Mouse (Mus musculus) kidney, postnatal 0 days (tissue): Measurements from ENCODE around the gene Phf21a. TPM values are rescaled to one million over a fixed set of nuclear protein-coding genes. Genes with fewer than 3 reads are reported as not detected.

ENCODE experiments used
- ATAC-seq: fragments of 200-750 bp; cut with Nextera tagmentation; replicated peaks from 2 replicates; pipeline ENCODE4 v1.8.0; 2017; ENCODE audit warnings: low read depth, moderate number of reproducible peaks, moderate TSS enrichment, moderate library complexity; ENCODE audit not compliant: low FRiP score
- DNase-seq: peaks from one replicate; pipeline ENCODE4 v3.0.0-alpha.2; 2016; ENCODE audit warnings: low spot score
- H3K27ac ChIP-seq: fragments of 300-500 bp; sonication (generic); 2 replicates; pipeline ENCODE4 v1.5.1; 2014; ENCODE audit warnings: mild to moderate bottlenecking
- H3K27me3 ChIP-seq: fragments of 300-500 bp; sonication (generic); 2 replicates; pipeline ENCODE4 v1.6.1; 2014; ENCODE audit warnings: low read length, mixed read lengths; ENCODE audit not compliant: insufficient read depth
- H3K36me3 ChIP-seq: fragments of 300-500 bp; sonication (generic); 2 replicates; pipeline ENCODE4 v1.6.1; 2014; ENCODE audit warnings: low read length, mixed read lengths; ENCODE audit not compliant: insufficient read depth
- H3K4me1 ChIP-seq: fragments of 300-500 bp; sonication (generic); replicated peaks from 2 replicates; pipeline ENCODE4 v1.6.1; 2014; ENCODE audit warnings: antibody characterized with exemption, low read length, mixed read lengths; ENCODE audit not compliant: insufficient read depth
- H3K4me2 ChIP-seq: fragments of 300-500 bp; sonication (generic); 2 replicates; pipeline ENCODE4 v1.6.1; 2014; ENCODE audit warnings: mild to moderate bottlenecking, low read length, moderate library complexity, mixed read lengths
- H3K4me3 ChIP-seq: fragments of 300-500 bp; sonication (generic); replicated peaks from 2 replicates; pipeline ENCODE4 v1.5.1; 2014; ENCODE audit warnings: low read depth, low read length
- H3K9ac ChIP-seq: fragments of 300-500 bp; sonication (generic); 2 replicates; pipeline ENCODE4 v1.6.1; 2014; ENCODE audit warnings: low read depth, low read length
- H3K9me3 ChIP-seq: fragments of 300-500 bp; sonication (generic); replicated peaks from 2 replicates; pipeline ENCODE4 v1.6.1; 2016; ENCODE audit warnings: low read length, inconsistent platforms, mixed read lengths
- CTCF ChIP-seq: IDR thresholded peaks from 2 replicates; pipeline ENCODE4 v1.5.1; 2016; ENCODE audit warnings: antibody characterized with exemption, low read depth, mild to moderate bottlenecking, moderate library complexity
- WGBS: fragments of 180-500 bp; shearing (Covaris S2); extraction: QIAGEN DNeasy Blood & Tissue Kit; methylation state at CpG from one replicate; pipeline ENCODE4 v1.1.7; 2014; 5-methylcytosine and 5-hydroxymethylcytosine counted together
- polyA plus RNA-seq: library from polyadenylated mRNA; unstranded; fragments of >200 nt; fragmentation: Nextera tagmentation; extraction: Ambion mirVana; gene quantifications from 2 replicates; pipeline ENCODE4 v1.2.1, GENCODE M21; 2015

The Phf21a gene
- polyA plus RNA-seq, 1 experiment from 2014 or later, result 18.6 TPM

GRCm38 (mm10) chr2:92301849-92302607, 209.1 kb downstream of the Phf21a start:
- H3K36me3 ChIP-seq, result no peaks in the 10 kb centered on the region
- H3K9me3 ChIP-seq, result no peaks in the 10 kb centered on the region
- no peak overlapping the region for H3K4me2 ChIP-seq
- ATAC-seq (no peak), DNase-seq (no peak)
- no peaks in the 10 kb centered on the region for H3K27me3 ChIP-seq
- H3K4me1 ChIP-seq, result no peaks in the 10 kb centered on the region
- WGBS, result 58% methylated on average over 5 of the region's 5 CpGs
- H3K9ac ChIP-seq, result no peak overlapping the region
- no peak overlapping the region for H3K27ac ChIP-seq
- no peak overlapping the region for H3K4me3 ChIP-seq
- no peak for TF ChIP-seq CTCF

DNA sequence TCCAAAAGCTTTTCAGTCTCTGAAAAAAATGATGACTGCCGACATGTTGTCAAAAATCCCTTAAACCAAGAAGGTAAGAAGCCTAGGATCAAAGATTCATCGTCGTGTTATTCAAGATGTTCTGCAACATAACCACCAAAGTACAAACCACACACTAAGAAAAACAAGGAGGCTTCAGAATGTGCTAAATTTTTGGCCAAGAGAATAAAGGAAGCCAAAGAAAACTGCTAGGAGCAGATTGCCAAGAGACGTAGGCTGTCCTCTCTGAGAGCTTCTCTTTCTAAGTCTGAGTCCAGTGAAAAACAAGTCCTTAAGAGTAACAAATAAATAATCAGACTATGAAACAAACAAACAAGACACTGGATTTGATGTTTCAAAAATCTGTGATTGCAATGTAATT, 219.6 kb downstream of the Phf21a start:
- TF ChIP-seq CTCF, result no peak
- Histone ChIP-seq H3K9ac (no peak overlapping the region), H3K4me3 (no peak overlapping the region), H3K9me3 (no peaks in the 10 kb centered on the region), H3K4me1 (no peaks in the 10 kb centered on the region), H3K27ac (no peak overlapping the region), H3K36me3 (no peaks in the 10 kb centered on the region), H3K27me3 (no peaks in the 10 kb centered on the region), H3K4me2 (no peak overlapping the region)
- 75% methylated on average over 4 of the region's 4 CpGs for WGBS
- ATAC-seq (no peak), DNase-seq (no peak)

DNA sequence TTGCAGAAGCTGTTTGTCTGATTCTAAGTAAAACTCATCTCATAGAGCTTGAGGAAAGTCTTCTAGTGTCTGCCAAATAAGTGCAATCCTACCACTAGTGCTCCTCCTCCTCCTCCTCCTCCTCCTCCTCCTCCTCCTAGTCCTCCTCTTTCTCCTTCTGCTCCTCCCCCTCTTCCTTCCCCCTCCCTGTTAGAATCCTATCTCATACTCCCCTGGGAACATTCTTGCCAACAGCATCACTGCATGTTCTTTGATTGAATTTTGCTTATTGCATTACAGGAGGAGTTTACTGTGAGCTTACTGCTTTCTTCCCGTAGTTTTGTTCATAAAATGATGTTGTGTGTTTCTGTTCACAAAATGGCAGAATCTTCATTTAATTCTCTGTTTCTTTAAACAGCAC, 221.1 kb downstream of the Phf21a start:
- Histone ChIP-seq H3K9ac (no peak overlapping the region), H3K9me3 (no peaks in the 10 kb centered on the region), H3K36me3 (no peaks in the 10 kb centered on the region), H3K27me3 (no peaks in the 10 kb centered on the region), H3K4me3 (no peak overlapping the region), H3K27ac (no peak overlapping the region), H3K4me1 (no peaks in the 10 kb centered on the region), H3K4me2 (no peak overlapping the region)
- WGBS, result 77% methylated on average over 1 of the region's 1 CpGs
- TF ChIP-seq CTCF, result no peak
- DNase-seq (no peak), ATAC-seq (no peak)

DNA sequence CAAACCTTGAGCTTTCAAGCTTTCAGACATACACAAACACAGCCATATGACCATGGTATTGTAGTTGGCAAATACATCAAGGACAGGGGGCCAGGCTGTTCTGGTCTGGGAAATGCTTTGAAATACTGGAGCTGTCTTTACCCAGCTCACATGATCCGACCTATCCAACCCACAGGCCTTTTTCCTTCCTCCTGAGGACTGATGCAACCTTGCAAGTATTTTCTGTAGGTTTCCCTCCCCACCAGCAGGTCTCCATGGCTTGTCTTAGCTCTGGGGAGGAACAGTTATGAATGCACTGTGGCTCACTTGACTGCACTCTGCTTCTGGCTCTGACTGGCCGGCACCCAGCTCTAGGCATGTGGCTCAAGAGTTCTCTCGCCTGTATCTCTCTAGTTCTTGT, 223.7 kb downstream of the Phf21a start:
- DNase-seq, result no peak
- WGBS, result 58% methylated on average over 3 of the region's 3 CpGs

DNA sequence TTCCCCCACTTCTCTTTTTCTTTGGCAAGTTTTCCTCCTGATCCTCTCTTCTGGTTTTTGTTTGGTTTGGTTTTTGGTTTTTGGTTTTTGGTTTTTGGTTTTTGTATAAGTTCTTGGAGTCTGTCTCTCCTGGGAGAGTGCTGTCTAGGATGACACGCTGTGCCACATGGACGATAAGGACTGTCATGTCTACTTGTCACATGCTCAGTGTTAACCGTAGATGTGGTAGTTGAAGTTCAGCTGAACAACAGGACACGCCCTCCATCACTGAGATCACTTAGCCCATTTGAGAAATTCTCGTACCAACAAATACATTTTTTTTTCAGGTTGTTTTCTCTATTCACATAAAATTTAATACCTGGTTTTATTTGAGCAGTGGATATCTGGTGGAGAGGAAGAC, 224.3 kb downstream of the Phf21a start:
- no peak for TF ChIP-seq CTCF
- WGBS, result 84% methylated on average over 5 of the region's 5 CpGs
- Histone ChIP-seq H3K9me3 (no peaks in the 10 kb centered on the region), H3K4me3 (no peak overlapping the region), H3K27me3 (no peaks in the 10 kb centered on the region), H3K27ac (no peak overlapping the region), H3K36me3 (0 out of 2 replicates have a peak, but pooled peaks cover 5% of the 10 kb centered on the region), H3K4me2 (no peak overlapping the region), H3K9ac (no peak overlapping the region), H3K4me1 (no peaks in the 10 kb centered on the region)
- ATAC-seq (no peak), DNase-seq (no peak)

More for the DNA sequence above, 223.7 kb downstream of the Phf21a start:
- no peak overlapping the region for H3K9ac ChIP-seq
- H3K4me1 ChIP-seq, result no peaks in the 10 kb centered on the region
- H3K4me3 ChIP-seq, result no peak overlapping the region
- TF ChIP-seq CTCF, result no peak
- H3K9me3 ChIP-seq, result no peaks in the 10 kb centered on the region
- no peak overlapping the region for H3K27ac ChIP-seq
- ATAC-seq, result no peak
- H3K4me2 ChIP-seq, result no peak overlapping the region
- H3K27me3 ChIP-seq, result no peaks in the 10 kb centered on the region
- H3K36me3 ChIP-seq, result 0 out of 2 replicates have a peak, but pooled peaks cover 2% of the 10 kb centered on the region

GRCm38 (mm10) chr2:92322669-92323068, 229.8 kb downstream of the Phf21a start:
- H3K27ac ChIP-seq, result no peak overlapping the region
- no peak overlapping the region for H3K4me2 ChIP-seq
- no peak for ATAC-seq
- no peaks in the 10 kb centered on the region for H3K4me1 ChIP-seq
- peak; percentile 65 for TF ChIP-seq CTCF
- H3K9me3 ChIP-seq, result no peaks in the 10 kb centered on the region
- H3K9ac ChIP-seq, result no peak overlapping the region
- no peaks in the 10 kb centered on the region for H3K27me3 ChIP-seq
- DNase-seq, result peak; percentile 15
- 91% methylated on average over 2 of the region's 2 CpGs for WGBS
- no peak overlapping the region for H3K4me3 ChIP-seq
- peaks cover 10% of the 10 kb centered on the region; the same call in 1 of the 2 replicates for H3K36me3 ChIP-seq
